Mouse (Mus musculus) right cerebral cortex, postnatal 25 days (tissue): ENCODE data around the gene Mterf1b.
"Not testable (repeated sequence)": the region's sequence is repeated elsewhere in the genome, so short reads cannot be mapped to it uniquely, and the experiment has no call there.

ENCODE experiments used
- DNase-seq: peaks from one replicate; pipeline ENCODE4 v3.0.0; 2022

Mterf1b gene

GRCm38 (mm10) chr5:4191671-4192480 is at the start of gene Mterf1b:
TSS of gene Mterf1b (plus strand) at chr5:4192367.
- not testable (repeated sequence) for DNase-seq

GRCm38 (mm10) chr5:4159418-4160071 is 32.6 kb upstream of the Mterf1b start:
- not testable (repeated sequence) for DNase-seq

GRCm38 (mm10) chr5:4161554-4161953 is 30.6 kb upstream of the Mterf1b start:
- no peak for DNase-seq

- DNase-seq = no peak
Measured at GRCm38 (mm10) chr5:4162461-4162860, 29.7 kb upstream of the Mterf1b start.

- not testable (repeated sequence) for DNase-seq
Measured at GRCm38 (mm10) chr5:4167813-4168529, 24.2 kb upstream of the Mterf1b start.

GRCm38 (mm10) chr5:4168530-4168926 is 23.6 kb upstream of the Mterf1b start:
- not testable (repeated sequence) for DNase-seq

GRCm38 (mm10) chr5:4176421-4176820 is 15.7 kb upstream of the Mterf1b start:
- DNase-seq = not testable (repeated sequence)

- no peak for DNase-seq
Measured at GRCm38 (mm10) chr5:4179364-4179763, 12.8 kb upstream of the Mterf1b start.

GRCm38 (mm10) chr5:4186815-4187214 is 5.4 kb upstream of the Mterf1b start:
- no peak for DNase-seq

GRCm38 (mm10) chr5:4192481-4193246 is 497 bp downstream of the Mterf1b start:
- DNase-seq = not testable (repeated sequence)

- no peak for DNase-seq
Measured at GRCm38 (mm10) chr5:4193247-4193628, 1.1 kb downstream of the Mterf1b start.

- DNase-seq = no peak
Measured at GRCm38 (mm10) chr5:4194166-4194565, 2.0 kb downstream of the Mterf1b start.

- no peak for DNase-seq
Measured at GRCm38 (mm10) chr5:4195086-4195485, 2.9 kb downstream of the Mterf1b start.

GRCm38 (mm10) chr5:4201368-4201767 is 9.2 kb downstream of the Mterf1b start:
- no peak for DNase-seq

GRCm38 (mm10) chr5:4202276-4202810 is 10.2 kb downstream of the Mterf1b start:
- DNase-seq = not testable (repeated sequence)

GRCm38 (mm10) chr5:4210082-4210481 is 17.9 kb downstream of the Mterf1b start:
- not testable (repeated sequence) for DNase-seq

GRCm38 (mm10) chr5:4221309-4221708 is 29.1 kb downstream of the Mterf1b start:
- DNase-seq = no peak

GRCm38 (mm10) chr5:4221981-4222623 is 29.9 kb downstream of the Mterf1b start:
- DNase-seq = no peak

- no peak for DNase-seq
Measured at GRCm38 (mm10) chr5:4232163-4232562, 40.0 kb downstream of the Mterf1b start.

- DNase-seq = no peak
Measured at GRCm38 (mm10) chr5:4234505-4234904, 42.3 kb downstream of the Mterf1b start.

- DNase-seq = no peak
Measured at GRCm38 (mm10) chr5:4240120-4240519, 48.0 kb downstream of the Mterf1b start.

GRCm38 (mm10) chr5:4245004-4245403 is 52.8 kb downstream of the Mterf1b start:
- DNase-seq = no peak
